Mouse (Mus musculus) ZHBTc4 (cell line): ENCODE data around the gene Gm13128.
"Not testable (repeated sequence)": the region's sequence is repeated elsewhere in the genome, so short reads cannot be mapped to it uniquely, and the experiment has no call there.

Experiments used
- DNase-seq: peaks from one replicate; pipeline ENCODE4 v3.0.0-alpha.2; 2011; ENCODE audit warnings: low read depth, low spot score

Gene Gm13128

DNA sequence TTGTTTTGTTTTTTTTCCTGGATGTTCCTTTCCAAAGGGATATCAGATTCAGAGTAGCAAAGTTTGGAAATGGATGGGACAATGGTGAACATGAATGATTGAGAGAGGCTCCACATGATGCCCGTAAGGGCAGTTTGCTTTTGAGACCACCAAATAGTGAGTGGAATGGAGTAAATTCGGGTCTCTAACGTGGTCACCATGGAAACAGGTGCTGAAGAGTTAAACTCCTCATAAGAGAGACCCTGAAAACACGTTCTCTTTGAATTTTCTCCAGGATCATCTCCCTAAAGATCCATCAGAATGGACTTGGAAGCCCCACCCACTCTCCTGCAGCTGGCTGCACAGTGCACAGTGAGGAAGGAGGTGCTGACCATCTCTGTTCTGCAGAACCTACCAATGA lies at the start of gene Gm13128:
Gm13128 (plus strand) TSS at position 301 of the 400 bp plus-strand sequence.
- not testable (repeated sequence) for DNase-seq

DNA sequence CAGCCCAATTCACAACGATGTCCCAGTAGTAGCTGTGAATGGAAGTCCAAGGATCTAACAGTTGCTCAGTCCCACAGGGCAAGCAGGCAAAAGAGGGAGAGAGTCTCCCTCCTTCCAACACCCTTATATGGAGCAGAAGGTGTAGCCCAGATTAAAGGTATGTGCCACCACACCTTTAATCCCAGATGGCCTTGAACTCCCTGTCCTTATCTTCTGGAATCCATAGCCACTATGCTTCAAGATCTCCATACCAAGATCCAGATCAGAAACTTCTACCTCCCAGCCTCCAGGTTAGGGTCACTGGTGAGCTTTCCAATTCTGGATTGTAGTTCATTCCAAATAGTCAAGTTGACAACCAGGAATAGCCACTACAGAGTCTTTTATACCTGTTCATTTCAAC lies 49.7 kb upstream of the Gm13128 start, which contains the start of gene Pramel5:
Pramel5 (minus strand) TSS at position 101 of the 400 bp plus-strand sequence.
- not testable (repeated sequence) for DNase-seq

DNA sequence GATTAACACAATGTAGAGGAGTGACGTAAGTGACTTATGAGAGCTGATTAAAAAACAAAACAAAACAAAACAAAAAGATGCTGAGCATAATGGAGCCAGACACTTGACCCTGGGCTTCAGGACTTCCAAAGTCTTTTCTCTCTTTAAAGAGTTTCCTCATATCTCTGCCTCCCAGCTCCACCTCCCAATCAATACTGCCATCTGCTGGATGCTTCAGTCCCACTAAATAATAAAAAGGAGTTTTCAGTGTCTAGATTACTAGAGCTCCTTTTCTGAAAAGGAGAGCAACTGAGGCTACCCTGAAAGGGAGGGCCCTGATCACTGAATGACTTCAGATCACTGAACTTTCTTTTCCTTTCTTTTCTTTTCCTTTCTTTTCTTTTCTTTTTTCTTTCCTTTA lies 30.6 kb upstream of the Gm13128 start:
- not testable (repeated sequence) for DNase-seq

DNA sequence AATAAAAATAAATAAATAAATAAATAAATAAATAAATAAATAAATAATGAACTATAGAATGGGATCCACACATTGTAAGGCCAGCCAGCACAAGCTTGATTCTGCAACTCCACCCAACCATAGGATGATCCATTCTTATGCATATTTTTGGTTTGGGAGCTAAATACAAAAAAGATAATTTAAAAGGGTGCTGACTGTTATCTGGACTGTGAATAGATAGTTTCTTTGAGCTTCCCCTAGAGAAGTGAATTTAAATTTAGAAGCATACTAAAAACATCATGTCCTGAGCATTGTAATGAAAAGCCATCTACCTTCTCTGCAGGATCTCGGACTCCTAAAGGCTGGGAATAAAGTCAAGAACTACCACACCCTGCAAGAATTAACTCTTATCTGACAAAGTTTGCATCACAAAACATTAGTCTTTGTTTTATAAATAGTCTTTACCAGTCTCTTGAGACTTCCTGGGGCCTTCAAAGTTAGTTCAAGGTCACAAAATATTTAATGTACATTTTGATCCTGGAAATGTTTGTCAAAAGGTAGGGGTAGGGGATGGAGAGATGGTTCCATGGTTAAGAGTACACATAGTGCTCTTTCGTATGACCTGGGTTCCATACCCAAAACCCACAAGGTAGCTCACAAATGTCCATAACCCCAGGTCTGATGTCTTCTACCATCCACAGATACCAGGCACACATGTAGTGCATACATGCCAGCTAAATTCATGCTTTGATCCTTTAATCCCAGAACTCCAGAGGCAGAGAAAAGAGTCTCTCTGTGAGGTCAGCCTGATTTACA lies 17.2 kb upstream of the Gm13128 start:
- peak; percentile 72 for DNase-seq

DNA sequence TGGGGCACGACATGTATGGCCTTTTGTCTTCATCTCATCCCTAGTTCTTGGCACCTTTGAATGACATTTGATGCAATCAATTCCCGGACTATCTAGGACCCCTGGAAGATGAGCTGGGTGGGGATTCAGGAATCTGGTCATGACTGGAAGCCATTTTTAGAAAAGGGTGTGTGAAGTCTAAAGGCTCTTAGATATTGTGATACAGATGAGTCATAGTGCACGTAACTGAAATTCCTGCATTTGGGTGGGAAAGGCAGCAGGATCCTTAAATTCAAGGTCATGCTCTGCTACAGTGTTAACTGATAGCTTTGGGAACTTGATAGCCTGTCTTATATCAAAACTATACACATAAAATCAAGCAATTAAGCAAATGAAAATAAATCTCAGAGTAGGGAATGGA lies 5.8 kb downstream of the Gm13128 start:
- peak; percentile 67 for DNase-seq

- not testable (repeated sequence) for DNase-seq
Measured at GRCm38 (mm10) chr4:144357642-144358041, 27.6 kb downstream of the Gm13128 start, which contains the start of gene Gm13119. TSS of gene Gm13119 (plus strand) at chr4:144357942.

- DNase-seq: no peak
Measured at GRCm38 (mm10) chr4:144377911-144378310, 47.9 kb downstream of the Gm13128 start, which contains the start of gene Pramef20. TSS of gene Pramef20 (minus strand) at chr4:144377933.
